Mouse (Mus musculus) intestine, embryonic 15.5 days (tissue): Measurements from ENCODE around the gene Cnppd1. TPM values are rescaled to one million over a fixed set of nuclear protein-coding genes. Genes with fewer than 3 reads are reported as not detected.

Source experiments
- ATAC-seq: fragments of 200-750 bp; cut with Nextera tagmentation; 2 replicates; pipeline ENCODE4 v1.8.0; 2017; ENCODE audit warnings: moderate TSS enrichment, moderate library complexity
- H3K27ac ChIP-seq: fragments of 300-500 bp; sonication (generic); 2 replicates; pipeline ENCODE4 v1.5.1; 2015; ENCODE audit warnings: mild to moderate bottlenecking, inconsistent platforms
- H3K27me3 ChIP-seq: fragments of 300-500 bp; sonication (generic); replicated peaks from 2 replicates; pipeline ENCODE4 v1.6.1; 2015; ENCODE audit warnings: inconsistent platforms
- H3K36me3 ChIP-seq: fragments of 300-500 bp; sonication (generic); 2 replicates; pipeline ENCODE4 v1.6.1; 2015; ENCODE audit warnings: inconsistent platforms
- H3K4me1 ChIP-seq: fragments of 300-500 bp; sonication (generic); replicated peaks from 2 replicates; pipeline ENCODE4 v1.6.1; 2015; ENCODE audit warnings: inconsistent platforms
- H3K4me2 ChIP-seq: fragments of 300-500 bp; sonication (generic); replicated peaks from 2 replicates; pipeline ENCODE4 v1.6.1; 2015; ENCODE audit warnings: mild to moderate bottlenecking, inconsistent platforms
- H3K4me3 ChIP-seq: fragments of 300-500 bp; sonication (generic); replicated peaks from 2 replicates; pipeline ENCODE4 v1.5.1; 2015; ENCODE audit warnings: inconsistent platforms
- H3K9ac ChIP-seq: fragments of 300-500 bp; sonication (generic); 2 replicates; pipeline ENCODE4 v1.6.1; 2015; ENCODE audit warnings: inconsistent platforms
- H3K9me3 ChIP-seq: fragments of 300-500 bp; sonication (generic); 2 replicates; pipeline ENCODE4 v1.6.1; 2016; ENCODE audit warnings: inconsistent platforms
- WGBS: fragments of 180-500 bp; shearing (Covaris S2); methylation state at CpG from one replicate; pipeline ENCODE4 v1.1.7; 2015; 5-methylcytosine and 5-hydroxymethylcytosine counted together
- polyA plus RNA-seq: library from polyadenylated mRNA; unstranded; fragments of >200 nt; fragmentation: Nextera tagmentation; extraction: Ambion mirVana; gene quantifications from 2 replicates; pipeline ENCODE4 v1.2.1, GENCODE M21; 2015

Cnppd1 gene
- polyA plus RNA-seq, 1 experiment from 2014 or later = 42.5 TPM

- no peaks in the 10 kb centered on the region for H3K9me3 ChIP-seq
- peak; percentile 64 for ATAC-seq
- H3K36me3 ChIP-seq = peaks cover 27% of the 10 kb centered on the region
- no peak overlapping the region for H3K27ac ChIP-seq
- peak overlapping the region; percentile 64 for H3K4me3 ChIP-seq
- peaks cover 20% of the 10 kb centered on the region for H3K4me1 ChIP-seq
- peak overlapping the region; percentile 63 for H3K9ac ChIP-seq
- H3K27me3 ChIP-seq = no peaks in the 10 kb centered on the region
- H3K4me2 ChIP-seq = peak overlapping the region; percentile 95
- WGBS = 8% methylated on average over 23 of the region's 23 CpGs
These were observed 37.0 kb upstream of the Cnppd1 start for GRCm38 (mm10) chr1:75179334-75180104.

GRCm38 (mm10) chr1:75168472-75169464 lies 26.3 kb upstream of the Cnppd1 start, which contains the start of gene Zfand2b:
Gene Zfand2b, plus strand, starts transcription at chr1:75168646.
- Histone ChIP-seq H3K27ac (peak within 1 kb of the TSS; percentile 81), H3K9ac (peak within 1 kb of the TSS; percentile 58), H3K4me2 (peak within 1 kb of the TSS; percentile 86), H3K36me3 (peaks cover 22% of the 10 kb centered on the region), H3K4me1 (peaks cover 9% of the 10 kb centered on the region), H3K9me3 (no peaks in the 10 kb centered on the region), H3K27me3 (no peaks in the 10 kb centered on the region), H3K4me3 (peak within 1 kb of the TSS; percentile 67)
- ATAC-seq = peak; percentile 99
- under 1% methylated on average over 57 of the region's 59 CpGs for WGBS

- Histone ChIP-seq H3K27ac (peak overlapping the region; percentile 81; the same call in 1 of the 2 replicates), H3K9me3 (no peaks in the 10 kb centered on the region), H3K4me3 (peak overlapping the region; percentile 67), H3K27me3 (no peaks in the 10 kb centered on the region), H3K9ac (no peak overlapping the region), H3K4me2 (peak overlapping the region; percentile 86), H3K4me1 (peaks cover 9% of the 10 kb centered on the region), H3K36me3 (peaks cover 19% of the 10 kb centered on the region)
- 6% methylated on average over 7 of the region's 7 CpGs for WGBS
- peak; percentile 34 for ATAC-seq
These were observed 25.6 kb upstream of the Cnppd1 start for GRCm38 (mm10) chr1:75168093-75168471.

GRCm38 (mm10) chr1:75160256-75160617 lies 17.7 kb upstream of the Cnppd1 start:
- H3K9me3 ChIP-seq = no peaks in the 10 kb centered on the region
- H3K4me1 ChIP-seq = no peaks in the 10 kb centered on the region
- H3K36me3 ChIP-seq = no peaks in the 10 kb centered on the region
- no peak overlapping the region for H3K27ac ChIP-seq
- ATAC-seq = no peak
- H3K9ac ChIP-seq = no peak overlapping the region
- WGBS = 76% methylated on average over 4 of the region's 4 CpGs
- no peak overlapping the region for H3K4me2 ChIP-seq
- H3K27me3 ChIP-seq = no peaks in the 10 kb centered on the region
- no peak overlapping the region for H3K4me3 ChIP-seq

- no peak overlapping the region for H3K27ac ChIP-seq
- H3K4me2 ChIP-seq = no peak overlapping the region
- H3K4me1 ChIP-seq = no peaks in the 10 kb centered on the region
- H3K4me3 ChIP-seq = no peak overlapping the region
- H3K9me3 ChIP-seq = no peaks in the 10 kb centered on the region
- ATAC-seq = no peak
- no peak overlapping the region for H3K9ac ChIP-seq
- WGBS = 65% methylated on average over 5 of the region's 5 CpGs
- H3K36me3 ChIP-seq = no peaks in the 10 kb centered on the region
- H3K27me3 ChIP-seq = no peaks in the 10 kb centered on the region
These were observed 17.2 kb upstream of the Cnppd1 start for GRCm38 (mm10) chr1:75159540-75160255.

- Histone ChIP-seq H3K4me1 (no peaks in the 10 kb centered on the region), H3K27me3 (no peaks in the 10 kb centered on the region), H3K9ac (no peak overlapping the region), H3K36me3 (no peaks in the 10 kb centered on the region), H3K27ac (no peak overlapping the region), H3K4me3 (no peak overlapping the region), H3K9me3 (no peaks in the 10 kb centered on the region), H3K4me2 (no peak overlapping the region)
- no peak for ATAC-seq
These were observed 16.5 kb upstream of the Cnppd1 start for GRCm38 (mm10) chr1:75158990-75159389.

- Histone ChIP-seq H3K4me3 (no peak overlapping the region), H3K4me2 (no peak overlapping the region), H3K36me3 (no peaks in the 10 kb centered on the region), H3K4me1 (no peaks in the 10 kb centered on the region), H3K27me3 (no peaks in the 10 kb centered on the region), H3K9ac (no peak overlapping the region), H3K27ac (no peak overlapping the region), H3K9me3 (no peaks in the 10 kb centered on the region)
- no peak for ATAC-seq
- WGBS = 33% methylated on average over 3 of the region's 3 CpGs
These were observed 13.3 kb upstream of the Cnppd1 start for GRCm38 (mm10) chr1:75155837-75156236.

GRCm38 (mm10) chr1:75148727-75149126 lies 6.2 kb upstream of the Cnppd1 start:
- H3K4me3 ChIP-seq = no peak overlapping the region
- no peak for ATAC-seq
- no peaks in the 10 kb centered on the region for H3K9me3 ChIP-seq
- H3K4me2 ChIP-seq = no peak overlapping the region
- no peaks in the 10 kb centered on the region for H3K27me3 ChIP-seq
- WGBS = 86% methylated on average over 4 of the region's 4 CpGs
- peaks cover 7% of the 10 kb centered on the region; the same call in 1 of the 2 replicates for H3K4me1 ChIP-seq
- no peak overlapping the region for H3K9ac ChIP-seq
- peaks cover 26% of the 10 kb centered on the region for H3K36me3 ChIP-seq
- no peak overlapping the region for H3K27ac ChIP-seq

- no peaks in the 10 kb centered on the region for H3K9me3 ChIP-seq
- no peak overlapping the region for H3K4me2 ChIP-seq
- ATAC-seq = no peak
- no peak overlapping the region for H3K9ac ChIP-seq
- H3K4me3 ChIP-seq = no peak overlapping the region
- H3K27me3 ChIP-seq = no peaks in the 10 kb centered on the region
- peaks cover 26% of the 10 kb centered on the region for H3K36me3 ChIP-seq
- no peak overlapping the region for H3K27ac ChIP-seq
- WGBS = 80% methylated on average over 7 of the region's 7 CpGs
- H3K4me1 ChIP-seq = peaks cover 12% of the 10 kb centered on the region; the same call in 1 of the 2 replicates
These were observed 5.1 kb upstream of the Cnppd1 start for GRCm38 (mm10) chr1:75147411-75148135.

GRCm38 (mm10) chr1:75145589-75145988 lies 3.1 kb upstream of the Cnppd1 start:
- no peaks in the 10 kb centered on the region for H3K27me3 ChIP-seq
- no peak overlapping the region for H3K9ac ChIP-seq
- no peak overlapping the region for H3K4me2 ChIP-seq
- no peaks in the 10 kb centered on the region for H3K9me3 ChIP-seq
- no peak overlapping the region for H3K4me3 ChIP-seq
- WGBS = 95% methylated on average over 3 of the region's 3 CpGs
- H3K36me3 ChIP-seq = peaks cover 26% of the 10 kb centered on the region
- no peak overlapping the region for H3K27ac ChIP-seq
- peaks cover 17% of the 10 kb centered on the region; the same call in 1 of the 2 replicates for H3K4me1 ChIP-seq
- ATAC-seq = no peak

- Histone ChIP-seq H3K4me2 (peak overlapping the region; percentile 89), H3K4me3 (peak overlapping the region; percentile 98), H3K27ac (peak overlapping the region; percentile 98), H3K36me3 (peaks cover 26% of the 10 kb centered on the region), H3K9ac (peak overlapping the region; percentile 96), H3K27me3 (no peaks in the 10 kb centered on the region), H3K4me1 (peaks cover 17% of the 10 kb centered on the region; the same call in 1 of the 2 replicates), H3K9me3 (no peaks in the 10 kb centered on the region)
- ATAC-seq = peak; percentile 65
- WGBS = under 1% methylated on average over 53 of the region's 53 CpGs
These were observed 873 bp downstream of the Cnppd1 start for GRCm38 (mm10) chr1:75141486-75142190.
